Mouse (Mus musculus) heart, postnatal 0 days (tissue): ENCODE measurements around the gene Klhl18. TPM values are rescaled to one million over a fixed set of nuclear protein-coding genes. Genes with fewer than 3 reads are reported as not detected.

Source experiments
- ATAC-seq: fragments of 200-750 bp; cut with Nextera tagmentation; 2 replicates; pipeline ENCODE4 v1.8.0; 2017; ENCODE audit warnings: low read depth, moderate number of reproducible peaks, moderate library complexity; ENCODE audit not compliant: insufficient read depth
- DNase-seq: peaks from one replicate; pipeline ENCODE4 v3.0.0-alpha.2; 2016; ENCODE audit warnings: low spot score
- H3K27ac ChIP-seq: fragments of 300-500 bp; sonication (generic); 2 replicates; pipeline ENCODE4 v1.5.1; 2014; ENCODE audit warnings: low read depth, mild to moderate bottlenecking
- H3K27me3 ChIP-seq: fragments of 300-500 bp; sonication (generic); 2 replicates; pipeline ENCODE4 v1.6.1; 2014; ENCODE audit warnings: low read length, mixed read lengths; ENCODE audit not compliant: control insufficient read depth, insufficient read depth
- H3K36me3 ChIP-seq: fragments of 300-500 bp; sonication (generic); replicated peaks from 2 replicates; pipeline ENCODE4 v1.6.1; 2014; ENCODE audit warnings: low read length, mixed read lengths; ENCODE audit not compliant: control insufficient read depth, insufficient read depth
- H3K4me1 ChIP-seq: fragments of 300-500 bp; sonication (generic); 2 replicates; pipeline ENCODE4 v1.6.1; 2014; ENCODE audit warnings: antibody characterized with exemption; ENCODE audit not compliant: control insufficient read depth, insufficient read depth
- H3K4me2 ChIP-seq: fragments of 300-500 bp; sonication (generic); 2 replicates; pipeline ENCODE4 v1.6.1; 2014; ENCODE audit warnings: low read depth, mild to moderate bottlenecking, low read length, moderate library complexity
- H3K4me3 ChIP-seq: fragments of 300-500 bp; sonication (generic); 2 replicates; pipeline ENCODE4 v1.5.1; 2014; ENCODE audit warnings: low read depth, low read length
- H3K9ac ChIP-seq: fragments of 300-500 bp; sonication (generic); replicated peaks from 2 replicates; pipeline ENCODE4 v1.6.1; 2014; ENCODE audit warnings: low read depth, low read length, mixed read lengths
- H3K9me3 ChIP-seq: fragments of 300-500 bp; sonication (generic); replicated peaks from 2 replicates; pipeline ENCODE4 v1.6.1; 2016; ENCODE audit warnings: low read length; ENCODE audit not compliant: control insufficient read depth
- CTCF ChIP-seq: IDR thresholded peaks from 2 replicates; pipeline ENCODE4 v1.5.1; 2016; ENCODE audit warnings: antibody characterized with exemption, control low read depth, low read depth
- EP300 ChIP-seq: IDR thresholded peaks from 2 replicates; pipeline ENCODE4 v1.6.1; 2016; ENCODE audit warnings: antibody characterized with exemption, low read depth
- WGBS: fragments of 180-500 bp; shearing (Covaris S2); extraction: QIAGEN DNeasy Blood & Tissue Kit; methylation state at CpG from one replicate; pipeline ENCODE4 v1.1.7; 2014; 5-methylcytosine and 5-hydroxymethylcytosine counted together
- polyA plus RNA-seq: library from polyadenylated mRNA; unstranded; fragments of >200 nt; fragmentation: Nextera tagmentation; extraction: Ambion mirVana; gene quantifications from 2 replicates; pipeline ENCODE4 v1.2.1, GENCODE M21; 2015
- total RNA-seq: library from RNA; depleted of rRNA; stranded (reverse); fragments of >200 nt; gene quantifications from 2 replicates; pipeline ENCODE4 v1.2.3, GENCODE M21; 2014; ENCODE audit warnings: low replicate concordance

Gene Klhl18
- total and polyA plus RNA-seq, 2 experiments from 2014 or later = 4.3 to 6.6 TPM

GRCm38 (mm10) chr9:110477951-110478350, 1.5 kb upstream of the Klhl18 start:
- H3K4me3 ChIP-seq = no peak overlapping the region
- 42% methylated on average over 11 of the region's 11 CpGs for WGBS
- H3K36me3 ChIP-seq = 0 out of 2 replicates have a peak, but pooled peaks cover 4% of the 10 kb centered on the region
- H3K9me3 ChIP-seq = no peaks in the 10 kb centered on the region
- DNase-seq (no peak), ATAC-seq (no peak)
- TF ChIP-seq EP300 (no peak), CTCF (no peak)
- H3K9ac ChIP-seq = no peak overlapping the region
- peaks cover 7% of the 10 kb centered on the region for H3K4me1 ChIP-seq
- no peak overlapping the region for H3K4me2 ChIP-seq
- H3K27me3 ChIP-seq = 0 out of 2 replicates have a peak, but pooled peaks cover 6% of the 10 kb centered on the region
- H3K27ac ChIP-seq = no peak overlapping the region

GRCm38 (mm10) chr9:110466179-110466578, 10.3 kb downstream of the Klhl18 start:
- WGBS = 91% methylated on average over 3 of the region's 3 CpGs
- no peaks in the 10 kb centered on the region for H3K9me3 ChIP-seq
- no peaks in the 10 kb centered on the region for H3K36me3 ChIP-seq
- H3K27me3 ChIP-seq = no peaks in the 10 kb centered on the region
- TF ChIP-seq CTCF = peak; percentile 34
- no peak for TF ChIP-seq EP300
- ATAC-seq (no peak), DNase-seq (no peak)
- H3K4me2 ChIP-seq = no peak overlapping the region
- H3K27ac ChIP-seq = no peak overlapping the region
- H3K4me3 ChIP-seq = no peak overlapping the region
- no peaks in the 10 kb centered on the region for H3K4me1 ChIP-seq
- no peak overlapping the region for H3K9ac ChIP-seq

GRCm38 (mm10) chr9:110465336-110465735, 11.2 kb downstream of the Klhl18 start:
- Histone ChIP-seq H3K27me3 (no peaks in the 10 kb centered on the region), H3K27ac (no peak overlapping the region), H3K9me3 (no peaks in the 10 kb centered on the region), H3K4me2 (no peak overlapping the region), H3K9ac (no peak overlapping the region), H3K4me1 (no peaks in the 10 kb centered on the region), H3K4me3 (no peak overlapping the region), H3K36me3 (no peaks in the 10 kb centered on the region)
- TF ChIP-seq EP300 (no peak), CTCF (no peak)
- 93% methylated on average over 6 of the region's 6 CpGs for WGBS
- ATAC-seq (no peak), DNase-seq (no peak)

GRCm38 (mm10) chr9:110463983-110464591, 12.4 kb downstream of the Klhl18 start:
- Histone ChIP-seq H3K36me3 (no peaks in the 10 kb centered on the region), H3K9me3 (no peaks in the 10 kb centered on the region), H3K4me3 (no peak overlapping the region), H3K4me2 (no peak overlapping the region), H3K27ac (no peak overlapping the region), H3K9ac (no peak overlapping the region), H3K27me3 (no peaks in the 10 kb centered on the region), H3K4me1 (no peaks in the 10 kb centered on the region)
- WGBS = 87% methylated on average over 6 of the region's 6 CpGs
- no peak for ATAC-seq
- DNase-seq = no peak
- TF ChIP-seq EP300 (no peak), CTCF (no peak)

GRCm38 (mm10) chr9:110462321-110462720, 14.2 kb downstream of the Klhl18 start:
- H3K9me3 ChIP-seq = no peaks in the 10 kb centered on the region
- H3K4me3 ChIP-seq = no peak overlapping the region
- TF ChIP-seq EP300 = no peak
- H3K36me3 ChIP-seq = no peaks in the 10 kb centered on the region
- no peak overlapping the region for H3K27ac ChIP-seq
- no peaks in the 10 kb centered on the region for H3K27me3 ChIP-seq
- DNase-seq = no peak
- H3K9ac ChIP-seq = no peak overlapping the region
- H3K4me1 ChIP-seq = no peaks in the 10 kb centered on the region
- H3K4me2 ChIP-seq = no peak overlapping the region
- 68% methylated on average over 7 of the region's 7 CpGs for WGBS
- ATAC-seq = no peak
